Mouse (Mus musculus) G1E (cell line): ENCODE data around the gene Lysmd4.

ENCODE experiments used
- CTCF ChIP-seq: IDR thresholded peaks from 2 replicates; pipeline ENCODE4 v1.5.1; 2012; ENCODE audit warnings: low read depth, low read length, inconsistent platforms, mixed read lengths
- GATA1 ChIP-seq: IDR thresholded peaks from 2 replicates; pipeline ENCODE4 v1.6.1; 2012; ENCODE audit warnings: borderline replicate concordance, low read length, inconsistent platforms, mixed read lengths
- TAL1 ChIP-seq: conservative IDR thresholded peaks from 2 replicates; pipeline ENCODE4 v1.6.1; 2012; ENCODE audit warnings: low read depth, low read length, inconsistent platforms, mixed read lengths

- TF ChIP-seq CTCF (no peak), GATA1 (no peak), TAL1 (no peak)
Measured at GRCm38 (mm10) chr7:67229701-67230100, 7.4 kb downstream of the Lysmd4 start.
